Mouse (Mus musculus) brain, embryonic 18.5 days (tissue): ENCODE measurements around the gene Cacnb2.

Experiments
- DNase-seq: peaks from one replicate; pipeline ENCODE4 v3.0.0-alpha.2; 2012; ENCODE audit warnings: low read depth, low spot score

The Cacnb2 gene

DNA sequence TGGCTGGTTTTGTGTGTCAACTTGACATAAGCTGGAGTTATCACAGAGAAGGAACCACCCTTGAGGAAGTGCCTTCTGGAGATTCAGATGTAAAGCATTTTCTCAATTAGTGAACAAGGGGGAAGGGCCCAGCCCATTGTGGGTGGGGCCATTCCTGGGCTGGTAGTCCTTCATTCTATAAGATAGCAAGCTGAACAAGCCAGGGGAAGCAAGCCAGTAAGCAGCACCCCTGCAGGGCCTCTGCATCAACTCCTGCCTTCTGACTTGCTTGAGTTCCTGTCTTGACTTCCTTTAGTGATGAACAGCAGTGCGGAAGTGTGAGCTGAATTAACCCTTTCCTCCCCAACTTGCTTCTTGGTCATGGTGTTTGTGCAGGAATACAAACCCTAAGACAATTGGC, 260.1 kb downstream of the Cacnb2 start:
- DNase-seq, result no peak

GRCm38 (mm10) chr2:14873116-14873515, 270.2 kb downstream of the Cacnb2 start:
- no peak for DNase-seq

DNA sequence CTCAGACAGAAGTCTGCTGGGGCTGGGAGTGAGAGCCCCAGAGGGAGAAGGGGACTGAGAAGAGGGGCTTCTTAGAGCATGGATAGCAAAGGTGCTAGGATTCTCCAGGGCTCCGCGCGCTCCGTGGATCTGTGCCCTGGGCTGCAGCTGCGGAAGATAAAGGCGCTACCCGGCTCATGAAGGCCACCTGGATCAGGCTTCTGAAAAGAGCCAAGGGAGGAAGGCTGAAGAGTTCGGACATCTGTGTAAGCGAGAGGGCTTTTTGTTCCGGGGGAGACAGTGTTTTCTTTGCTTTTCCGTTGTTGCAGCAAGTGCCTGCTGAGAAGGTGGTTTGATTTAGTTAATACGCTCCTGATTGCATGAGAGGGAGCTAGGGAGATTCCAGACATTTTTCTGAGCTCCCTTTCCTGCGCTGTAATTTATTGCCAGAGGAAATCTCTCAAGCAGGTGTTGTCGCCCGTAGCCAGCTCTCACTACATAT, 270.9 kb downstream of the Cacnb2 start:
- DNase-seq, result no peak

DNA sequence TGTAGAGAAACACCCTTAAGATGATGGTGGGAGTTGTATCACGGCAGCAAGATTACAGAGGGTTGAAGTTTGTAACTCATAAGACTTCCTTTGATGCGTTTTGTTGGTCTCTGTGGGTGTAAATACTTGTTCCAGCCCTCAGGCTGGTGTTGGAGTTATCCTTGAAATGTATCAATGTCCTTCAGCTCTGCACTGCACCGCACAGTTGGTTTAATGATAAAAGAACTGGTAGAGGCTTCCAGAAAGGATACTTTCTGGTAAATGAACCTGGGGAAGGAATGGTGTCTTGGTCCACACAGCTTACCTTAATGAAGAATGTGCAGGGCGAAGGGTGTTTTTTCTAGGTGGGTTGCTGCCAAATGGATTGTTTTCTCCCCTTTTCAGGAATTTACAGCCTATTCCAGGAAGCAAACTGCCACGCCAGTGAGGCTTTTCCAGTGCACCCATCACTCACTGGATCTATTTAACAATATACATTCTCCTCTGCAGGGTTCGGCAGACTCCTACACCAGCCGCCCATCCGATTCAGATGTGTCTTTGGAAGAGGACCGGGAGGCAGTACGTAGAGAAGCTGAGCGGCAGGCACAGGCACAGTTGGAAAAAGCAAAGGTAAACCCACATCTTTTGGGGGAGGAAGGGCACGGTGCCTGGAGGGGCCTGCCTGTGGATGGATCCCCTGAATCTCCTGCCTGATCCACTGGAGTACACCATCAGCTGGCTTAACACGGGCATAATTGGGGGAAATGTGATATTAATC, 271.6 kb downstream of the Cacnb2 start:
- DNase-seq, result no peak

DNA sequence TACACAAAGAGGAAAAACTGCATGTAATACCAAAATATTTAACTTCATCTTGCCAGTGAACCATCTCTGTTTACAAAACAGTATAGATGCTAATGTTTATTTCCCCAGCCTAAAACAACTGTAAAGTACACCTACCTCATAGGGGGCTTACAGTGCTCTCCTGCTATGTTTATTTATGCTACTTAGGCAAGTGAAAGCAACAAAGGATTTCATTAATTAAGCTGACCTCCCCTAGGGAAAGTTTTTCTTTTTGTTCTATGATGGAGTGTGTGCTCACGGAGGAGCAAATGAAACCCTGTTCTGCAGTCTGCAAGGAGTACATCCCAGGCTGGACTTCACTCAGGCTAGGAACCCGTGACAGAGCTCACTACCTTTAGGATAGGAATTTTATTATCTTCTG, 272.2 kb downstream of the Cacnb2 start:
- no peak for DNase-seq

DNA sequence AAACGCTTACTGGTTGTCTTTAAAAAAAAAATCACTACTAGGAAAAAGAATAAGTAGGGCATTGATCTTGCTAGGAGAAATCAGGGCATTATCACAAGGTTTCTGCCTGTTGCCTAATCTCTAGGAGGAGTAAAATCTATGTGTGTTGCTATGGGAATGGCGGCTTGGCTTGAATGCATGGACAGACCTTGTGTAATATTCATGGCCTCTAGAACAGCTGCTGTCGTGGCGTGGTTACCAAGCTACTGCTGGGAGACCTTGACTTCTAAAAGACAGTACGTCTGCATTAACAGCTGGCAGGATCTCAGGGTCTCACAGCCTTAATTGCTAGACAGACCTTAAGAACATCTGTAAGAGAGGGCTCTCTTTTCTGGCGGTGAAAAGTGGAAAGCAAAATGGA, 272.7 kb downstream of the Cacnb2 start:
- DNase-seq, result no peak

- DNase-seq, result no peak
Observed at GRCm38 (mm10) chr2:14878953-14879352, 276.1 kb downstream of the Cacnb2 start.

DNA sequence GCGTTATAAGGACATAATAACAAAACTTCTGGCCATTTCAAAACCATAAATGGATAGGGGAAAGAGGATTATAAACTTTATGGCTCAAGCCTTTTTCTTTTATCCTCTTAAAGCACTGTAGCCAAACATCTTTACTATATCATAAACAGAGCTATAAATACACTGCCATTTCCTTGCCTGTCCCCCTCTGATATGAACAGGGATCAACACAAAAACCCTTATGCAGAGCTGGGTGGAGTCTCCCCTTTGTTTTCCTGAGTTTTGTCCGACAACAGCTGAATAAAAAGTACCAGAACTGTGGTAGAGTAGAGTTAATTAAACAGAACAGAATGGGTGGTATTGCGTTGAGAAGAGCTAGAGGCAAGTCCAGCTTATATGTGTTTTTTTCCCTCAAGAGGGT, 280.6 kb downstream of the Cacnb2 start:
- no peak for DNase-seq

DNA sequence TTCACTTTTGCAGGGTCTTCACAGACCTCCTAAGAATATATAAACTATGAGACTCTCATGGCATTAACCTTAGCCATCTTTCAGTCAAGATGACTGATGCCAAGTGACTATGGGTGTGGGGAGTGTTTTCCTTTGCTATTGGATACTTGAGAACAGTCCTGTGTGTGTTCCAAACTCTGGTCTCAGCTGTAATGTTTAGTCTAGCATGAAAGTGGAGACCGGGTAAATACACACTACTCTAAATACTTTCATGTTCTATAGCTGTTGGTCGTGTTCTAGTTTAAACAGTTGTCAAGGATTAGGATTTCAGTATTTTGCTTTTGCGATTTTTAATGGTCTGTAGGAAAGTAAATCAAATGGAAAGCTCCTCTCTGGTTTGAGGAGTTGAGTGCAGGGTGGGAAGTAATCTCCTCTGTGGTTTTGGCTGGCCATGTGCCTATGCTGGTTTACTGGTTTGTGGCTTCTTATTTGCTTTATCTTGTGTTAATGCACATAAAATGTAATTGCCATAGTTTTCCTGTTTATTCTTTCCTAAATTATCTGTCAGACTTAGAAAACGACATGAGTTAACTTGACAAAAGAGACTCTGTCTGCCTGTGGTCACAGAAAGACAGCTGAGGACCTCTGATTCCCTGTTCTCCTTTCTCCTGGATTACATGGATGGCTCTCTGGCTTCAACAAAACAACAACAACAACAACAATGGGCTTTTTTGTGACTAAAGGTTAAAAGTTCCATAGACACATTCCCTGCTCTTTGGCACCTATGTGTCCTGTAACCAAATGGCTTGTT, 285.7 kb downstream of the Cacnb2 start:
- DNase-seq, result no peak

DNA sequence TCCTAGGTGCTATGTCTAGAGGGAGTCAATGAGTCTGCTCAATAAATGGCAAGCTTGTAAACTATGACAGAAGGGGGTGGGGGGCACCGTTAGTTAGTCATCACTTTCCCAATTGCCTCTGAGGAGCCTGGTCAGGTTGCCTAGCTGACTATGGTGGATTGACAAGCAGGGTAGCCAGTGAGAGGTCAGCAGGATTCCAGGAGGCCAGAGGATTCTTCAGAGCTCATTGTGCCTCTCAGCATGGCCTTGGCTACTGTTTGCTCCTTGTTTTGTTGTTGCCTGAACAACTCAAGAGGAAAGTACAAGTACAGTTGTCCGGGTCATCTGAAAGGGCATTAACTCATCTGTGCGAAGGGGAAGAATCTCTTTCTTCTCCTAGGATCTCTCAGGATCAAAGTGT, 300.9 kb downstream of the Cacnb2 start:
- DNase-seq, result no peak

- DNase-seq, result no peak
Observed at GRCm38 (mm10) chr2:14904865-14905264, 302.0 kb downstream of the Cacnb2 start.

DNA sequence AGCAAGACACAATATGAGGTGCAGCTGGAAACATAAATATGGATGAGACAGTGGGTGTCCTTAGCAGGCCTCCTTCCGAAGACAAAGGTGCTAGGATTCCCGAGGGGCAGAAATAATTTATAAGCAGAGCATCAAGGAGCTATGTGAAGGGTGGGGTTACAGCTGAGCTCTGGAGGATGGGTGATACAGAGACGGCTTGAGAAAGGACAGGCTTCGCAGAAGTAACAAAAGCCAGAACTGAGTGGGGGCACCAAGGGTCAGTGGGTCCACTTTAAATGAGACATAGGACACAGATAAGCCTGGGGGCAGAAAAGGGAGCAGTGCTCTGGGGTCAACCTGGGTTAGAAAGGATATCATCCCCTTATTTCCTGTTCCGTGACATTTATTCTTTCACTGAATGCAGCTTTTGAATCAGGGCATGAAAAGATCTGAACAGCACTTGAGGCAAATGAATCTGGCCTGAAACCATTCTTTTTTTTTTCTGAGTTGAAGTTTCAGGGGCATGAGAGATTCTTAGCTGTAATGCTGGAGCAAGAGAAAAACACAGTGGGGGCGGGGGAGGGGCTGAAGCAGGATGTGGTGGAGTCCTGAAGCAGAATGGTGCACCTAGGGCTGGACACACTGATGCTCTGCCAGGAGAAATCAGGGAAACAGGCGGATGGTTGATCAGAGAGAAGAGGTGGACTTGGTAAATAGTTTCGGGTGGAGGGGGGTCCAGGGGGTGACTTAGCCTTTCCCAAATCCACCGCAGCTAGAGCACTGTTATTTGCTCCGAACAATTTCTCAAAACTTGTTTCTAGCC, 304.4 kb downstream of the Cacnb2 start:
- DNase-seq, result no peak

DNA sequence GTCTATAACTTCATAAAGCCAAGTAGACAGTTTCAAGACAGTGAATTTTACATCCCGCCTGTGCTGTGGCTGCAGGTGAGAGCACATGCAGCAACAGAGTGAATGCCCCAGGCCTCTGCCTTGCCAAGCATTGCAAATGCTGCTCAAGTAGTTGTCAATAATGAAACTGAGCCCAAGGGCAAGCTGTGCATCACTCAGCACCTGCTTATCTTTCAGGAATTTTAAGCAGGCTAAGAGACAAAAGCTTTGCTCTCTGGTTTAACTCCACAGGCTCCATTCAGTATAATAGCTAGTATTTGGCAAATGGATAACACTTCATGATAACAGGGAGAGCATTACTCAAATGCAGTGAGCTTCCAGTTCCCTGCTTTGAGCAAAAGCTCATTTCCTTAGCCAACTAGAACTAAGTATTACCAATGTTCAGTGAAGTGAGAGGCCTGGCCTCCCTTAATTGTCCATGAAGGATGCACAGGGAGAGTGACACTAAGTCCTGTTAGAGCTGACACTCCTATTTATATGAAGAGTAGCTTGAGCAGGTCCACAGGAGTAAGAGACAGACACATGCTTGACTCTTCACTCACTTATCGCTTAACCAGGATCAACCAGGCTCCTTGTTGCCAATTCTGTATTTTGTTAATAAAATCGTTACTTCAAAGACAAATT, 314.8 kb downstream of the Cacnb2 start:
- no peak for DNase-seq

GRCm38 (mm10) chr2:14929866-14930265, 327.0 kb downstream of the Cacnb2 start:
- no peak for DNase-seq

DNA sequence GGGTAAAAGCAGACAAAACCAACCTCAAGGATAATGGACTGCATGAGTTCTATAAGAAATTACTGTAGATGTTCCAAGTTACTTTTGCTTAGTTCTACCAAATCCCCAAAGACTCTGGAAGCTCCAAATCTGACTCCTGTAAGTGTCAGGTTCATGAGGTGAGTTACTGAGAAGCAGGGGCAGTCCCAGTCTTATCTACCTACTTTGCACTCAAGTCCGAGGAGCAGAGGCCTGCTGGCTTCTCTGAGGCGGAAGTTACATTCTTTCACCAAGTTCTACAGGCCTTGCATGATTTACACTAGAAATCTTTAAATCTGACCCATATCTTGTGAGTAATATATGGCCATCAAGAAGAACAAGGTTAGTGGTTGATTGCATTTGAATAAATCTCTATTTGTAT, 329.1 kb downstream of the Cacnb2 start:
- DNase-seq, result no peak

DNA sequence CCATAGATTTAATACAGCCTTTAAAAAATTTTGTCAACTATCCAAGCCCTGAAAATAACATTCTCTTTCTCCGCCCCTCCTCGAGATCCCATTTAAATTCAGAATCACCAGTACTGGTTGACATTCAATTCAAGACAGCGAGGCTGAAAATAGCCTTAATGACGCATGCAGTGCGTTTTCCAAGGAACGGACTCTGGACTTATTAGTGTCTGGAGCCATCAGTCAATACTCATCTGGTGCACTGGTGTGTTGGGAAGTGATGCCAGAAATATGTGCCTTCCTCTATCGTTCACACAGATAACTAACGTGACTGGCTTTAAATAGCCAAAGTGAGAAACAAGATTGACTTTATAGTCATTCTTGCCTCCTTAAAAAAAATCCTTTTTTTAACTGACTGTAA, 333.6 kb downstream of the Cacnb2 start:
- no peak for DNase-seq

DNA sequence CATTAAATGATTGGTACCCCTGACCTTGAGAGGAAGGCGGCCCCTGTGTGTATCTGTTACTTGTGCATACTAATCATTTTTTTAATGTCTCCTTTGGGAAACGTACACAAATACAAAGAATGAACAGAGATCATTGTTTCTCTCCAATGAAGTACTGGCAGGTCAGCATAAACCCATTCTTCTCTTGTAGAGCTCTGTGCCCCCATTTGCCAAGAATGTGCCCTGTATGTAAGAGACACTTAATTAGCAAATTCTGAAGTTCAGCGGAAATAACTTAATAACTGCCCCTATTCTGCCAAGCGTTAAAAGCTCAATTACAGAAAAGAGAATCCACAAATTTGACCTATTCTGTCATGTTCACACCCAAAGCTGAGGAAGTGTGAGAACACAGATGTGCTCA, 339.4 kb downstream of the Cacnb2 start:
- DNase-seq, result no peak

DNA sequence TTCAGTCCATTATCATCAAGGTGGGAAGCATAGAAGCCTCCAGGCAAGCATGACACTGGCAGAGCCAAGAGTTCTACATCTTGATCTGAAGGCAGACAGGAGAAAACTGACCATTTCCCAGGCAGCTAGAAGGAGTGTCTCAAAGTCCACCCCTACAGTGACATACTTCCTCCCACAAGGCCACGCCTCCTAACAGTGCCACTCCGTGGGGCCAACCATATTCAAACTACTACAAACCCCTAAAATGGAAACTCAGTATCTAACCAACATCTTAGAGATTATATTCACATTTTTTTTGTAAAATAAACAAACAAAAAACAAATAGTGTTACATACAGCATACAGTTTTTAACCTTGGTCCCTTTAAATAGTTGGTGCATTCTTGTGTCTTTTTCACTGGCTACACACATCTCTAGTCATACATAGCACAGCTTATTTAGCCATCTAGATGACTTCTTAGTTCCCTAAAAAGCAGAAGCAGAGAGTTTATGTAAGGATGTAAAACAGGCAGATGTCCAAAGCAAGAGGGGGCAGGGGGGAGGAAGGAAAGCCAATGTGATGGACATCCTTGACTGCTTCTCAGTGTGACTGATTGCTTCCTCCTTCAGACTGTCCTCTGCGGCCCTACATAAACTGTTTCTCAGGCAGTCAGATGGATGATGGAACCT, 340.9 kb downstream of the Cacnb2 start:
- DNase-seq, result no peak

DNA sequence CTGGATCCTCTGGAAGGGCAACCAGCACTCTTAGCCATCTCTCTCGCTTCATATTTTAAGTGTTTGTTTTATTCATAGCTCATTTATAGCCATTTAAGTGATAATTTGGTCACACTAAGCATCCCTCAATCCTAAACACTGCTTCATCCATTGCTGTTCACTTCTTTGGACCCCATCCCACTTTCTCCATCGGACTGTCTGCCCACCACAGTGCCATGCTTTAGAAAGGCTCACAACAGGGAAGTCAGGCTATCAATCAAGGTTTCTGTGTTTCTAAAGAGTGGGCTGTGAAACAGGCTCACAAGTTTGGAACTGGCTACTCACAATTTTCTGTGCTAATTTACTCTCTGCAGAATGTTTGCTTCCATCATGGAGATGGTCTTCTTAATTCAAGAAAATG, 350.2 kb downstream of the Cacnb2 start:
- DNase-seq, result no peak

- DNase-seq, result no peak
Observed at GRCm38 (mm10) chr2:14960963-14961488, 358.1 kb downstream of the Cacnb2 start.

DNA sequence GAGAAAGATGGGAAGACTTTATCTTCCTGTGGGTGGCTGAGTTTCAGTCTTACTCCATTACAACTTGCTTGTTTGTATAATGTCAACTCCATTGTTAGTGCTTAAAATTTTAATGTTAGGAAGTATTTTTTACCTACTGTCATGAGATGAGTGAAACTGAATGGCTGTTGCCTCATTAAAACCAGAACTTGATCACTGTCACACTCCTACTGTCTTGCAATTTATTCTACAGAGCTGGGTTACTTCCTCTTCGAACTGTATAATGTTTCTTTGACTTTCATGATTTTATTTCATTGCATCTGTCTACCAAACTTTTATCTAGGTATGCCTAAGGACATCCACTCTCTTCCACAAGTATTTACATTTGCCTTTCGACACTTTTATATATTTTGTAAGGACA, 358.6 kb downstream of the Cacnb2 start:
- no peak for DNase-seq
